Mouse (Mus musculus) MEL (cell line): ENCODE data around the gene Gm4778.

ENCODE experiments used
- CHD1 ChIP-seq: IDR thresholded peaks from 2 replicates; pipeline ENCODE4 v1.6.1; 2012; ENCODE audit warnings: low read depth, mild to moderate bottlenecking, inconsistent platforms, low read length, improper control_type of control experiment
- HCFC1 ChIP-seq: IDR thresholded peaks from 2 replicates; pipeline ENCODE4 v1.6.1; 2012; ENCODE audit warnings: low read depth, mild to moderate bottlenecking, inconsistent platforms, low read length, improper control_type of control experiment, moderate library complexity

- no peak for TF ChIP-seq CHD1
- TF ChIP-seq HCFC1: no peak
These were observed 46.7 kb downstream of the Gm4778 start for GRCm38 (mm10) chr3:94310491-94310890.
